Mouse (Mus musculus) erythroblast, embryonic 14.5 days (primary cell): Measurements from ENCODE around the gene Acsl5. TPM values are rescaled to one million over a fixed set of nuclear protein-coding genes. Genes with fewer than 3 reads are reported as not detected.
A peak's percentile ranks its signal among the peaks of the same experiment; 100 is the strongest.

Source experiments
- H3K27me3 ChIP-seq: 2 replicates; pipeline ENCODE4 v1.6.1; 2012; ENCODE audit warnings: inconsistent platforms; ENCODE audit not compliant: control insufficient read depth
- H3K36me3 ChIP-seq: 2 replicates; pipeline ENCODE4 v1.6.1; 2012; ENCODE audit warnings: mild to moderate bottlenecking, inconsistent platforms; ENCODE audit not compliant: control insufficient read depth
- H3K4me1 ChIP-seq: 2 replicates; pipeline ENCODE4 v1.6.1; 2012; ENCODE audit warnings: inconsistent platforms; ENCODE audit not compliant: control insufficient read depth
- H3K4me3 ChIP-seq: replicated peaks from 2 replicates; pipeline ENCODE3; 2012; ENCODE audit warnings: moderate library complexity, mild to moderate bottlenecking, inconsistent platforms
- H3K9me3 ChIP-seq: 2 replicates; pipeline ENCODE4 v1.6.1; 2012; ENCODE audit warnings: low read length, inconsistent platforms, mixed read lengths; ENCODE audit not compliant: control insufficient read depth
- GATA1 ChIP-seq: IDR thresholded peaks from 2 replicates; pipeline ENCODE4 v1.6.1; 2012; ENCODE audit warnings: low read length, inconsistent platforms, mixed read lengths
- TAL1 ChIP-seq: IDR thresholded peaks from 3 replicates; pipeline ENCODE4 v1.6.1; 2012; ENCODE audit warnings: low read length, inconsistent platforms, mixed read lengths
- polyA plus RNA-seq: library from polyadenylated mRNA; stranded (reverse); fragments of >175 nt; gene quantifications from 2 replicates; pipeline ENCODE4 v1.2.3, GENCODE M21; 2012

Acsl5 gene
- polyA plus RNA-seq = 0.92 and 1.3 TPM in 2 replicates

DNA sequence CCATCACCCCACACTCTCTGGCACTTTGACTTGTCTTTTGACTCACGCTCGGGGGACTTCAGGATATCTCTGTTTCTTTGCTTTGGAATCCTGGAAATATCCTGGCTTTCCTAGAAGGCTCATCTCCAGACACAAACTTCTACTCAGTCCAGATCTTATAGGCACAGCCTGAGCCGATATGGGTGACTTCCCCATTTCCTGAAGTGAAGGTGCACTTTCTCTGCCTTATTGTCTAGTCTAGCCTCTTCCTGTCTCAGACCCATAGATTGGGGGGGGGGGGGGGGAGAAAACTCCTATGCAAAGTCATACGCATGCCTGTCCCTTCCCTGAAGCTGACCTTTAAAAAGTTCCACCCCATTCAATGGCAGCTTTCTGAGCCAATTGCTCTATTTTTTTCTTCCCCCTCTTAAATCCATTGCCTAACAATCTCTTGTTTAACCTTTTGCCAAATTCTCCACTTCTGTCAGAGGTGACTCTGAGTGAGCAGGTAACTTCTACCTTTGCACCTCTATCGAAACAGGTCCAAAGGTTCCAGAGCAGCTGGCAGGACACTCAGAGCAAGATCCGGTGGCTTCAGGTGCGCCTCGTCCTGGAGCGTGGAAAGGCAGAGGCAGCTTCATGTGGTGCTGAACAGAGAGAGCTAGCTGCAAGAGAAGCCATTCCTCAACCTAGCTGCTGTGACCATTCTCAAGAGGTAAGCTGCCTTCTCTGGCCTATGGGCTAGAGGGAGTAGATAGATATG lies at the start of gene Acsl5:
Acsl5 (plus strand) TSS at position 556 of the 742 bp plus-strand sequence.
- H3K9me3 ChIP-seq = no peaks in the 10 kb centered on the region
- TF ChIP-seq TAL1 (no peak), GATA1 (no peak)
- peaks cover 77% of the 10 kb centered on the region for H3K4me1 ChIP-seq
- H3K27me3 ChIP-seq = no peaks in the 10 kb centered on the region
- no peak within 1 kb of the TSS for H3K4me3 ChIP-seq
- peaks cover 5% of the 10 kb centered on the region for H3K36me3 ChIP-seq

DNA sequence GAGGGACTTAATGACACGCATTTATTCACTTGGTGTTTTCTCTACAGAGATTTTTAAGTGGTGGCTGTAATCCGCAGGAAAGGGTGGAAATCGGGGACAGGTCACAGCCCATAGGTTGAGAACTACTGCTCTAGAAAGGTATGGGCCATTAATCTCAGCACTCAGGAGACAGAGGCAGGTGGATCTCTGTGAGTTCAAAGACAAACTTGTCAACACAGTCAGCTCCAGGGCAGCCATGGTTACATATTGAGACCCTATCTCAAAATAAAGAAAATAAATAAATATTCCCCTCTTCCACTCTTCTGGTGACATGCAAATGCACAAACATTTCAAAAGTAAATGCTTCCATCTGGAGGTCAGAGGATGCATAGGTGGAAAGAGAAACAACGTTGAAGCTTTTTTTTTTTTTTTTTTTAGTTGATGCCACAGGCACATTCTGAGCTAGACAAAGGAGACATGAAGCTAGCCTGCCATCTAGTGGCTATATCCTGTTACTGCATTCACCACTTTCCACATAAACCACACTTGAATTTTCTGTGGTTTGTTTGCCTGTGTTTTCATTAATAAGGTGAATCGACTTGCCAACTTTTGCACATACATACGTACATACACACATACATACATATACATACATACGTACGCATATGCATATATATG lies 45.1 kb upstream of the Acsl5 start:
- H3K36me3 ChIP-seq = no peaks in the 10 kb centered on the region
- H3K4me1 ChIP-seq = peaks cover 24% of the 10 kb centered on the region
- no peak overlapping the region for H3K4me3 ChIP-seq
- no peaks in the 10 kb centered on the region for H3K9me3 ChIP-seq
- no peak for TF ChIP-seq GATA1
- H3K27me3 ChIP-seq = peaks cover 5% of the 10 kb centered on the region

DNA sequence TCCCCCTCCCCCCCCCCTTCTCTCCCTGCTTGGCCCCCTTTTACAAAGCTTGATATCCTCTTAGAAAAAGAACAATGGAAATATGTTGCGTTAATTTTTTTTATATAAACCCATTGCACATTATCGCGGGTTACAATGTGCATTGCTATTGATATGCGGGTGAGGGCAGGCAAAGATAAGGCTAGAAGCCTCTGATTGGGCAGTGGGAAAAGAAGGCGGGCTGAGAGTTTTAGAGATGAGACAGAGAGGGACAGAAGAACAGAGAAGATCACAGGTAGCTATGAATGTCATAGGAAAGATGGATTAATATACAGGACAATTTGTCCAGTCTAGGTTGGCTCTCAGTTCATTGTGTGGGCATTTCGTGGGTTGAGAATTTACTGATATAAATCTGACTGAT lies 44.5 kb upstream of the Acsl5 start:
- Histone ChIP-seq H3K4me1 (peaks cover 24% of the 10 kb centered on the region), H3K9me3 (no peaks in the 10 kb centered on the region), H3K27me3 (peaks cover 5% of the 10 kb centered on the region), H3K4me3 (peak overlapping the region; percentile 41), H3K36me3 (no peaks in the 10 kb centered on the region)
- TF ChIP-seq TAL1 (no peak), GATA1 (peak; percentile 74)

DNA sequence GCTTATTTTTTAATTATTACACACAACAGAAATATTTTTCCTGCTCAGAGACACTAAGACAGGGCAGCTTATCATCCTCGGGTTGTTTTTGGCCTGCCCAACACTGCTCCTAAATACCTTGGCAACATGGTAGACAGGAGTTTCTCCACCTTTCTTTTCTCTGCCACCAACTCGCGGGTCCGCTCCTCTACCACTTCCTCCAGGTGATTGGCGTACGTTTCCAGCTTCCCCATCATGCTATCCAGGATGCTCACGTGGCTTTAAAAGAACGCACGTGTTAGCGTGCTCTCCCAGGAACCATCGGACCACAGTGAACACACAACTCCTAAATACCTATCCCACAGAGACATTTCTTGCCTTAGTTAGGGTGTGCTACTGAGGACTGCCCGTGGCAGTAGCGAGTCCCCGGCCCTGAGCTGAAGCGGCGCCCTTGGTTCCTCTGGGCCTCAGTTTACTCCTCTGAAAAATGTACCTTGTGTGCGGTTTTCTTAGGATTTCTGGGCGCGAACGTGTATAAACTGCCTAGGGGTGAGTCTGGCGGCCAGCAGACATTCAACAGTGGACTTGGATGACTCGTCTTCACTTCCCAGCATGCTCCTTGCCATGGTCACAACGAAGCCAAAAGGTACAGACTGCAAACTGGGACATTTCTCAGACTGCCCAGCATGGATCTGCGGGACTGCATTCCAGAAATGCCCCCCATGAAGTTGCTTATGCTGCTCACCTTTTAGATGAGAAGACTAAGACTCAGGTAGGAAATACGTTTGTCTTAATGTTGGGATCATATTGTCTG lies 43.8 kb upstream of the Acsl5 start:
- Histone ChIP-seq H3K9me3 (no peaks in the 10 kb centered on the region), H3K27me3 (peaks cover 4% of the 10 kb centered on the region), H3K4me3 (peak overlapping the region; percentile 41), H3K36me3 (no peaks in the 10 kb centered on the region), H3K4me1 (peaks cover 24% of the 10 kb centered on the region)
- TF ChIP-seq GATA1 = no peak

DNA sequence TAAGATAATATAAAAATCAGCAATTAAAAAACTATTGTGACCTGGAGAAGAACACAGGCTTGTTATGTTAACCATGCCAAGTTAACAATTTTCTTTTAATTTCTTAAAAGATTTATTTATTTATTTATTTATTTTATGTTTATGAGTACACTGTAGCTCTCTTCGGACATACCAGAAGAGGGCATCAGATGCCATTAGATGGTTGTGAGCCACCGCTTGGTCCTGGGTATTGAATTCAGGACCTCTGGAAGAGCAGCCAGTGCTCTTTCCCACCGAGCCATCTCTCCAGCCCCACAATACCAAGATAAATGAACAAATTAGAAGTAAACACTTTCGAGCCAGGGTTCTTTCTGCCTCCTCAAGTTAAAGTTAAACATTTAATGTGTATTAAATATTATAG lies 43.1 kb upstream of the Acsl5 start:
- Histone ChIP-seq H3K36me3 (no peaks in the 10 kb centered on the region), H3K27me3 (peaks cover 3% of the 10 kb centered on the region), H3K4me1 (peaks cover 24% of the 10 kb centered on the region), H3K4me3 (no peak overlapping the region), H3K9me3 (no peaks in the 10 kb centered on the region)
- TF ChIP-seq GATA1 (no peak), TAL1 (no peak)

DNA sequence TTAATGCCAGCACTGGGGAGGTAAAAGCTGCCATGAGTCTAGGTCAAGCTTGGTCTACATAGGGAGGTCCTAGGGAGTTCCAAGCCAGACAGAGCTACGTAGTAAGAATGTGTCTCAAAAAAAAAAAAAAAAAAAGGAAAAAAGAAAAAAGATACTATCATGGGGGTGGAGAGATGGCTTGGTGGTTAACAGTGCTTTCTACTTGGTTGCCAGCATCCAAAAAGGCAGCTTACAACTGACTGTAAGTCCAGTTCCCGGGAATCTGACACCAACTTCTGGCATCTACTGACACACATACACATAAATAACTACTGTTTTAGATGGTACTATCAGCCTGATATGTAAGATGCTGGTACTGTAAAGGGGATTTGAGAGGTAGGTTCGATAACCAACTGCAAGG lies 42.7 kb upstream of the Acsl5 start:
- peaks cover 24% of the 10 kb centered on the region for H3K4me1 ChIP-seq
- no peaks in the 10 kb centered on the region for H3K36me3 ChIP-seq
- TF ChIP-seq GATA1 (no peak), TAL1 (no peak)
- H3K9me3 ChIP-seq = no peaks in the 10 kb centered on the region
- H3K4me3 ChIP-seq = no peak overlapping the region
- H3K27me3 ChIP-seq = peaks cover 3% of the 10 kb centered on the region

DNA sequence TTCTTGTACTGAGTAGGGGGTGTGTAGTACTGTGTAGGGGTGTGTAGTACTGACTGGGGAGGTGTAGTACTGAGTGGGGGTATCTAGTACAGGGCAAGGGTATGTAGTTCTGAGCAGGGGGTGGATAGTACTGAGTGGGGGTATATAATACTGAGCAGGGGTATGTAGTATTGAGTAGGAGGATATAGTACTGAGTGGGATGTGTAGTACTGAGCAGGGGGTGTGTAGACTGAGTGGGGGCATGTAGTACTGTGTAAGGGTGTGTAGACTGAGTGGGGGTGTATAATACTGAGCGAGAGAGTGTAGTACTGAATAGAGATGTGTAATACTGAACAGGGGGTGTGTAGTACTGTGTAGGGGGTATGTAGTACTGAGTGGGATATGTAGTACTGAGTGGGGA lies 40.0 kb upstream of the Acsl5 start:
- Histone ChIP-seq H3K27me3 (no peaks in the 10 kb centered on the region), H3K4me3 (no peak overlapping the region), H3K36me3 (no peaks in the 10 kb centered on the region), H3K9me3 (no peaks in the 10 kb centered on the region), H3K4me1 (peaks cover 24% of the 10 kb centered on the region)
- TF ChIP-seq GATA1 (no peak), TAL1 (no peak)

DNA sequence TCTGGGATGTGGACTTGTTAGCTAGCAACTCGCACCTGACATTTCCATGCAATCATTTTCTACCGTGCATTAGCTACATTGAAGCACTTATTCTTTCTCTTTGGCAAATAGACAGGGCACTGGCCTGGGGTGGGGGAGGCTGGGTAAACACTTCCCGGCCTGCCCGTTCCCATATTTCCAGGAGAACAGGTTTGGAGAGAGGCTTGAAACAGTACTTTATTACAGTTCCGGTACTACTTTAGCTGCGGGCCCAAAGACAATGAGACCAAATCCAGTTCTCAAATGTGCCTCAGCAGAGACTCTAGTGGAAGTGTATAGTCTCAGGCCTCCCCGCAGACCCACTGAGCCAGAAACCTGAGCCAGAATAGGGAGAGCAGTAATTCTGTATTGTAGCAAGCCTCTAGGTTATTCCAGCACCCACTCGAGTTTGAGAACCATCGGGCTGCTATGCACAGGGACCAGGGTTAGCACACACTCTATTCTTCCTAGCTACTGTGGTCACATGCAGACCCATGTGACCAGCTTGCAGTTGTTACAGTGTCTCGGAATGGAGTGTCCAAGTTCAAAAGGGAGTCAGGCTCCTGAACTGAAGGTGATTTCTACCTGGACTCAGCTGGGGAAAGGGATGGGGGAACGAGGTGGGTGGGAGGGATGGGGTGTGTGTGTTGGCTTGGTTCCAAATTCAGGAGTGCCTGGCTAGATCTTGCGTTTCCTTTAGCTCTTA lies 38.0 kb upstream of the Acsl5 start:
- H3K9me3 ChIP-seq = no peaks in the 10 kb centered on the region
- H3K4me1 ChIP-seq = peaks cover 26% of the 10 kb centered on the region
- H3K27me3 ChIP-seq = no peaks in the 10 kb centered on the region
- H3K36me3 ChIP-seq = no peaks in the 10 kb centered on the region
- no peak overlapping the region for H3K4me3 ChIP-seq
- TF ChIP-seq TAL1 (no peak), GATA1 (no peak)

DNA sequence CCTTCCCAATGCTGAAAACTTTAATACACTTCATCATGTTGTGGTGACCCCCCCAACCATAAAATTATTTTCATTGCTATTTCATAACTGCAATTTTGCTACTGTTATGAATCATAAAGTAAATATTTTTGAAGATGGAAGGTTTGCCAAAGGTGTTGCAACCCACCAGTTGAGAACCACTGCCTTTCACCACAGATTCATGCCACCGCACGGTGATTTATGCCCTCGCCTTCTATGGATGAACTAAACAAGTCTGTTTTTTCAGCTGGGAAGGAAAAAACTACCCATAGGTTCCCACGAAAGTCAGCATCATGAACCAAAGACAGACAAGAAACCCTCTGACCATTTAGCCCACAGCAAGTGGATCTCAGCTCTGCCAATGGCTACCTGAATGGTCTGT lies 34.9 kb upstream of the Acsl5 start:
- TF ChIP-seq GATA1 (no peak), TAL1 (no peak)
- Histone ChIP-seq H3K4me3 (no peak overlapping the region), H3K36me3 (no peaks in the 10 kb centered on the region), H3K27me3 (no peaks in the 10 kb centered on the region), H3K4me1 (peaks cover 47% of the 10 kb centered on the region), H3K9me3 (no peaks in the 10 kb centered on the region)
